Mouse (Mus musculus) lung, postnatal 0 days (tissue): ENCODE results near the gene Usp36.

Experiments
- CTCF ChIP-seq: IDR thresholded peaks from 2 replicates; pipeline ENCODE4 v1.5.1; 2016; ENCODE audit warnings: antibody characterized with exemption, mild to moderate bottlenecking
- EP300 ChIP-seq: IDR thresholded peaks from 2 replicates; pipeline ENCODE4 v1.6.1; 2016; ENCODE audit warnings: antibody characterized with exemption, mild to moderate bottlenecking, control low read depth

DNA sequence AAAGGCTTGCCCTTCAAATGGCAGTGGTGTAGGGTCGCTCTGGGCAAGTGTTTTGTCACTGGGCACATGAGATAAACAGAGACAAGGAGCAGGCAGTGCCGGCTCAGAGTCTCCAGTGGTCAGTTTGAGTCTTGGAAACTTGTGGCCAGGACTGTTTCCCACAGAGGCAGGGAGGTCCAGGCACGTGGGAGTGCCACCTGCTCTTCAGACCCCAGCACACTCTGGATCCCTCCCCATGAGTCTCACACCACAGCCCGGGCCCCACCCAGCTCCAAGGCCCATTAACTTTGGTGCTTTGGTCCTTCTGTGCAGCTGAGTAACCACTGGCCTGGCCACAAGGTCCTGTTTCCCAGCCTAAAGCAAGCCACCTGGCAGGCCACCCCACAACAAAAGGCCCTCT, 31.9 kb upstream of the Usp36 start:
- TF ChIP-seq CTCF (no peak), EP300 (no peak)
